Mouse (Mus musculus): Measurements from ENCODE around the gene Tfb1m.

Gene Tfb1m

GRCm38 (mm10) chr17:3509841-3510240 is 47.7 kb downstream of the Tfb1m start:
- DNase-seq (ENCODE audit: low read depth) = peak; percentile 64

DNA sequence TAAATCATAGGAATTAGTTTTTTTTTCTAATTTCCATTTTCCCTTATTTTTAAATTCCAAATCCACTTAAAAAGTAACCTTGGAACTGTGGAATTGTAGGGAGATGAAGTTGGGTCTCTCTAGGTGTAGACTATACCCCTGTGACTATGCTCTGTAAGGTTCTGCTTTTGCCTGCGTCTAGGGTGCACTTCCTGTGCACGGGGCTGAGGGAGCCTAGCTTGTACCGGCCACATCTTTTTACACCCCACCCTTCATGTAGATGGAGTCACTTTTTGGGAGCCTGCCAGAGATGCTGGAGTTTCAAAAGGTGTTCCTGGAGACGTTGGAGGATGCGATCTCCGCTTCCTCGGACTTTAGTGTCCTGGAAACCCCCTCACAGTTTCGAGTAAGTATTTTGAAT is 51.1 kb downstream of the Tfb1m start:
- DNase-seq (ENCODE audit: low read depth) = no peak

DNA sequence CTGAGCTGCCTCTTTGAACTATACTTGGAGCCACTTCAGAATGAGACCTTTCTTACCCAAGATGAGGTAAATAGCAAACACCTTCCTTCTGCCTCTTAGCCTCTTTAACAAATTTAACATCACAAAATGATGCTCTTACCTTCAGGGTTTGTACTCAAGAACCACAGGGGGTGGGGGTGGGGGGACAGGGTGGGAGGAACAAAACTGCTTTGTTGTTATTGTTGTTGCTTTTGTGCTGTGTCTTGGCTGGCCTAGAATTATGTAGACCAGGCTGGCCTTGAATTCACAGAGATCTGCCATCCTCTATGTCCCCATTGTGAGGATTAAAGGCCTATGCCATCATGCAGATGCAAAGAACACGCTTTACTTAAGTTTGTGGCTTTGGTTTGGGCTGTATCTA is 51.9 kb downstream of the Tfb1m start:
- DNase-seq (ENCODE audit: low read depth) = no peak

GRCm38 (mm10) chr17:3500936-3501335 is 56.6 kb downstream of the Tfb1m start:
- no peak for DNase-seq (ENCODE audit: low read depth)

DNA sequence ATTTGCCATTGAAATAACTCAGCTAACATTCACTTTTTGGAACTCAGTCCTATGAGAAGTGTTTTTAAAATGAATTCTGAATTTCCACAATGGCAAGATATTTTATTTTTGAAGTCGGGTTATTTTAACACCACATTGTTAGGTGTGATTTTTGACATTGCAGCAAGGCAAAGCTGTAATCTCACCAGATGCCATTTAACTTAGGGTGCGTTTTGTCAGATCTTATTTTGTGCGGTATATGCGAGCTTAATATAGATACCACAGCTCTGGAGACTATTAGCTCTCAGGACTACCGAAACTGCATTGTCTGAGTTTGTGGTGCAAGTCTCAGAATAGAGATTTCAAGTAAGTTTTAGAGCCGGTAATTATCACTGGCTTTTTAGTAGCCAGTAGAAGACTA is 57.5 kb downstream of the Tfb1m start:
- DNase-seq (ENCODE audit: low read depth) = no peak

DNA sequence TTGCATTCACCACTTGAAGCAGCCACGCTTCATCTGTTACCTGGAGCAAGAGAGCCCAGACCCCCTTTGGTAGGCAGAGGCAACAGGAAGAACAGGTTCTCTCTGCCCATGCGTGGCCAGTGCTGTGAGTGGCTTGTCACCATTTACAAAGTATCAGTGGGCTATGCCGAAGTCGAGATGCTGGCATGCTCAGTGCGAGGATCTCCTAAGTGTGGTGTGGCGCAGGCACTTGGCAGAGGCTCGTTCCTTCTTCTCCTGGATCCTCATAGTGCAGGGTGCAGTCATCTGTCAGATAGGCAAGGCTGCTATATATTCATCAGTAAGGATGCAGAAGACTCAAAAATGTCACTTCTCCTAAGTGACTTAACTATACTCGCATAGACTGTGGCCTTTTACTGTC is 58.1 kb downstream of the Tfb1m start:
- DNase-seq (ENCODE audit: low read depth) = no peak

DNA sequence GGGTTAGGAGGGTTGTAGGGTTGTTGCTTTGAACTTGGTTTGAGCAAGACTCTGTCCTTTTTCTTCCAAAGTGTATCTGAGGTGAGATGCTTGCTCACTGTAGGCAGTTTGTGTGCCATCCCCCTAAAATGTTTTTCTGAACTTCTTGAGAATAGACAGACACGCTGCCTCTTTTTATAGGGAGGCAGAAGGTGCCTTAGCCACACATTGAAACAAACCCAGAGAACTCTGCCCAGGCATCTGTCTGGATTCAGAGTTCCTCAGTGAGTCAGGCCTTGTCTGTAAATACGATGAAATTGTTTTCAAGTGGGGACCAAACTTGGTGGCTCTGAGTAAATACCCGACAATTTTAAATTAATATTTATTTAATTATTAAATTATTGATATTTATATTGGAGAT is 59.0 kb downstream of the Tfb1m start:
- no peak for DNase-seq (ENCODE audit: low read depth)

- peak; percentile 53 for DNase-seq (ENCODE audit: low read depth)
Measured at GRCm38 (mm10) chr17:3498086-3498485, 59.5 kb downstream of the Tfb1m start.

DNA sequence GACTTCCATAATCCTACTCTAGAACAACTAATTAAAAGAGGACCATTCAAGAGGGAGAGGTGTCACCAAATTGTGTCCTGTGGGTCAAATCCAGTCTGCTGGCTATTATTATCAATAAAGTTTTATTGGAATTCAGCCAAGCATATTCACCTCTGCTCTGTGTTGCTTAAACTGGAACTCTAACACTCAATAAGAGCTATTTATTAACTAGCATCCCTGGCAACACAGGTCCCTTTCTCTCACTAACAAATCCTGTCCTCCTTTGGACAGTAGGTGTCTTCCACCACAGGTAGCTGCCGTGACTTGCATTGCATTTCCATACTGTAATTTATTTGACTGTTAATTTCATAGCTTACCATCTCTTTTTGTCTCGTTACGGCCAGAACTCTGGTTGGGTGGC is 61.5 kb downstream of the Tfb1m start:
- no peak for DNase-seq (ENCODE audit: low read depth)

DNA sequence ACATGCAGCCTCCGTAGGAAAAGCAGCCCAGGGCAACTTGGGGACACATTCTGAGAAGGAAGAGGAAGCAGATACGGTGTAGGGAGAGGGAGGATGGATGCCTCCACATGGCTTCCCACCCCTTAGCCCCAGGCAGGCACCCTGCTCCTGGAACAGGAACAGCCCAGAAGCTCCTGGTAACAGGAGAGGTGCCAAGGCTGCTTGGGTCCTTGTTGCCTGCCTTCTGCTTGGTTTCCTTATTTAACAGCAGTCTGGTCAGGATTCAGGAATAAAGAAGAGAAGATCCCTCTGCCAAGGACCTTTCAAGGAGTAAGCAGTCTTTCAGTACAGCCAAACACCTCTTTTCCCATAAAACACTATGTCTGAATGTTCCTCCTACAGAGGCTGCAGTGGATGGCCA is 62.0 kb downstream of the Tfb1m start:
- no peak for DNase-seq (ENCODE audit: low read depth)

- no peak for DNase-seq (ENCODE audit: low read depth)
Measured at GRCm38 (mm10) chr17:3491667-3492066, 65.9 kb downstream of the Tfb1m start.

- DNase-seq (ENCODE audit: low read depth) = no peak
Measured at GRCm38 (mm10) chr17:3491065-3491464, 66.5 kb downstream of the Tfb1m start.

GRCm38 (mm10) chr17:3490216-3490895 is 67.2 kb downstream of the Tfb1m start:
- no peak for DNase-seq (ENCODE audit: low read depth)

- DNase-seq (ENCODE audit: low read depth) = no peak
Measured at GRCm38 (mm10) chr17:3487721-3488601, 69.6 kb downstream of the Tfb1m start.

DNA sequence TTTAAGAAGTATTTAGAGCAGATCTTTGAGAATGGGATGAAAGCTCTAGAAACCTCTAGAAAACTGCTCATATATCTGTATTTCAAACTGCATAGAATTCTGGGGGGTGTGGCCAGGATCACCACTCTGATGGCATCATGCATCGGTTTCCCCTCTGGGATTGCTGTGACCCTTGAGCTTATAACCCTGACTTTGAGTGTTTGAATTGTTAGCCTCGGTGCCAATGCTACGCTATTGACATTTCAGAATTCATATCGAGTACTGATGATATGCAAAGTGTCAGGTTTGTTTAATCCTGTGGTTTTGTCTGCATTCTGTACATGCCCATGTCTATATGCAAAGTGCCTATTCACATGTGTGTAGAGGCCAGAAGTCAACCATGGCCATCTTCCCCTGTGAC is 70.4 kb downstream of the Tfb1m start:
- DNase-seq (ENCODE audit: low read depth) = no peak

DNA sequence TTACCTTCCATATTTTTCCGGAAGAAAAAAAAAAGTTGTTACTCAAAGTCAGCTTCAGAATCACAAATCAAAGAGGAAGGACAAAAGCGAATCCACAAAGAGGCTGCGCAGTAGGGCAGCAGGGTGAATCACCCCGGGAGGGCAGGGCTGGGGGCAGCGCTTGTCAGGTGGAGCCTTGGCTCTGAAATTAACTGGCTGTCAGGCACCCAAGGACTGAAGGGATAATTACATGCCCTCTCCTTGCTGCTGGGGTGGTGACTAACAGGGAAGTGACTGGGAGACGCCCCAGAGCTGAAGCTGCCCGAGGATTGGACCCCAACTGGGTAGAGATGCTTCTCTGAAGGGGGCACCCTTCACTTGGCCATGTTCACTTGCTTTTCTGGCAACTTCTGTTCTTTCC is 71.7 kb downstream of the Tfb1m start:
- no peak for DNase-seq (ENCODE audit: low read depth)

DNA sequence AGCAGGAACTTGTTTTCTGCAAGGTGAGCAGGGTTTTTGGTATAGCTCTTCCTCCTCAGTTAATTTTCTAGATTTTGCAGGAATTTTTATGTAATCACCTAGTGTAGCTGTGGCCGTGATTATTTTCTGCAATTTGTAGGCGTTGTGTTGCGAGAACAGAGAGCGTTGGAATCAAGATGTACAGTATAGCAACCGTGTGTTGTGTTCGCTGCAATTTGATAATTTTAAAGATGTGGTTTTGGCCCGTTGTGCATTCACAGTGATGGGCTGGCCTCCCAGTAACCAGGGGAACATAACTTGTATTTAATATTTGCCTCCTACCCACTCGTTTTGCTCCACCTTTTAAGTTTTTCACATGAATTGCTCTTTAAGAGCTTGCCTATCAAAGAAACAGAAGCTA is 74.5 kb downstream of the Tfb1m start:
- DNase-seq (ENCODE audit: low read depth) = no peak

DNA sequence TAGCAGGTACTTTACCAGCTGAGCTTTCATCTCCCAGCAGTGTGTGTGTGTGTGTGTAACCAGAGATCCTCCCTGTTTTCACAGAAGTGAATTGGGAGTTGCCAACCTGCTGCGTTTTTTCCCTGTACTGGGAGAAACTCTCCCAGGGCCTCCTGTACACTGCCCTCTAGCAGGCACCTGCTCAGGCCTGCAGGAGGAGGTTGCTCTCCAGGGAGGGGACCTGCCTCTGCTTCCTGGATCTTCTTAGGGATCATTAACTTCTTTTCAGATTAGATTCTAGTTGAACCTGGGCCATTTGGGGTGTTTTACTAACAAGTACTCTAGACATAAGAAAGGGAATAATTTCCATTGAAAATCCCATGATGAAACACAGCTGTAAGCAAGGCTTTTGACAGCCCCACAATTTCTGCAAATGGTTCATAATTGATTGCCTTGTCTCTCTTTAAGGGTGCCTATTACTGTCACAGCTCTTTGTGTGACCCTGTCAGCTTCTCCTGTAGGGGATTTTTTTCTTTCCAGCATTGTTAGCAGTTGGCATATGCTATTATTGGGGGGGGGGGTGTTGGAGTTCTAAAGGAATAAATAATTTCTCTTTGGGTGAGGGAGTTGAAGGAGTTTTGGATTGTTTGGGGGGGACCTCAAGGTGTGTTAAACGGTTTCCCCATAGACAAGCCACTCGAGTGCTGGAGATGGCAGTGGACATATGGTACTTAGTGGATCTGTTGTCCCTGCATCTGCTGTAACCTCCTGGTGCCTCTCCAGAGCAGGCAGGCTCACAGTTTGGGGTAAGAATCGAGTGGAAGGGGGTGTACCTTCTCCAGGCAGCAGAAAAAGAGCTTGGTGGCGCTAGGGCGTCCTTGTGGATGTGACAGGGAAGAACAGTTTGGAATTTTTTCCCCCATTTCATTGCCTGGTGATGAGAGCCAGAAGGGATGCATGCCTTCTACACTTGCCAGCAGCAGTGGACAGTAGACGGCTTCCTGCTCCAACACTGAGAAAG is 75.7 kb downstream of the Tfb1m start:
- no peak for DNase-seq (ENCODE audit: low read depth)

DNA sequence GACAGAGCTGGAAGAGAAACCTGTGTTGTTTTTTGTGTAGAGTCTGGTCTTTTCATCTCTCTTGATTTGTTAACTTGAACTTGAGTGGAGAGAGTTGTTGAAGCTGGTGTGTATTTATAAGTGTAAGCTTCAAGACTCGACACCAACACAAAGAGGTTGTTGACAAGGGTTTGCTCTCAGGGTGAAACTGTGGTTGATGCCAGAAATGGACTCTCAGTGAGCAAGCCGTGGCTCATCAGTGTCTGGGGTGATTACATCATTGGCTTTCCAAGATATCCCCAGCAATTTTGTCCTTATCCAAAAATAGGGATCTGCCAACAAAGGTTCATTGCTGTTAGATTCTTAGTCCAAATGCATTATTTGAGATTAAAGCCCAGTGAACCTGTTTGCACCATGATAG is 81.0 kb downstream of the Tfb1m start:
- no peak for DNase-seq (ENCODE audit: low read depth)

- no peak for DNase-seq (ENCODE audit: low read depth)
Measured at GRCm38 (mm10) chr17:3472018-3472417, 85.6 kb downstream of the Tfb1m start.

All from induced T-regulatory cell, adult 2 months (primary cell).